26 mouse cellular contexts compared by ENCODE assay signal in the genomic region with DNA sequence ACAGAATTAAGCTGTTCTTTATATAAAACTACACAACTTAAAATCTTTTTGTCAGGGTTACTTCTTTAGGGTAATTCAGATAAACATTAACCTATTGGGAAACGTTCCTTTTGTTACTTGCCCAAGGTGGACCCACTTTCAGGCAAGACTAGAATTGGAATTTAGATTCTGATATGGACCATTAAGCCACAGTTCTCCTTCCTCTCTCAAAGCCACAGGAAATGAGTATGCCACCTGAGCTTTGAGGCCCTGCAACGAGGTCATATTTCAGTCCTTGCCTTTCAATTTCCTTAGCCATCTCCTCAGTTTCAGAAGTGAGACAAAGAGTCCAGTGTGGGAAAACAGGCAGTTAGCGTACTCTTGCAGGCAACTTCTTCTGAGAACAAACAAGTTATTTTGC.
A peak's percentile ranks its signal among the peaks of the same experiment; 100 is the strongest.
DNase-seq lines count a peak whose midpoint lies in the region; ATAC-seq and TF ChIP-seq lines count a peak whose summit lies in the region.
"Had no signal": no experiment of that assay in that cellular context is flagged by ENCODE, and none has a peak within 500 bp of the region (broad histone marks: within the 10 kb centered on the region; RNA-seq: fewer than 3 reads in every experiment).

No protein-coding gene starts in this region.

- no peaks in the 10 kb centered on the region for H3K9me3 ChIP-seq in kidney, postnatal 0 days (replicated peaks; ENCODE audit: low read length)
- H3K9me3 ChIP-seq in embryonic facial prominence, embryonic 10.5 days, result no peaks in the 10 kb centered on the region
- H3K9me3 ChIP-seq in limb, embryonic 10.5 days (replicated peaks), result no peaks in the 10 kb centered on the region
- H3K9me3 ChIP-seq: embryonic facial prominence, embryonic 15.5 days; forebrain, embryonic 12.5 days; hindbrain, embryonic 10.5 days; hindbrain, embryonic 15.5 days; liver, embryonic 12.5 days; stomach, embryonic 15.5 days had no signal

- WGBS in kidney, postnatal 0 days, result 23% methylated on average over 3 of the region's 3 CpGs
- 42% methylated on average over 3 of the region's 3 CpGs for WGBS in embryonic facial prominence, embryonic 10.5 days
- WGBS in limb, embryonic 10.5 days, result 34% methylated on average over 3 of the region's 3 CpGs
- 54% methylated on average over 3 of the region's 3 CpGs for WGBS in lung, adult 2 months

- no peak for TF ChIP-seq CTCF in kidney, postnatal 0 days (IDR thresholded peaks at IDR 0.05; ENCODE audit: low read depth)
- TF ChIP-seq CTCF in lung, adult 2 months (IDR thresholded peaks at IDR 0.05; ENCODE audit: insufficient read depth, low read length), result no peak

- intact Hi-C loops in left cerebral cortex, postnatal 10 days (cut with DNase I), result no loop called here

- H3K4me3 ChIP-seq in kidney, postnatal 0 days (replicated peaks; ENCODE audit: low read depth, low read length), result no peak overlapping the region
- no peak overlapping the region for H3K4me3 ChIP-seq in embryonic facial prominence, embryonic 10.5 days
- H3K4me3 ChIP-seq in limb, embryonic 10.5 days, result no peak overlapping the region
- H3K4me3 ChIP-seq in lung, adult 2 months (replicated peaks; ENCODE audit: extremely low read depth, low read depth, low read length), result no peak overlapping the region
- H3K4me3 ChIP-seq: embryonic facial prominence, embryonic 15.5 days; forebrain, embryonic 12.5 days; hindbrain, embryonic 10.5 days; hindbrain, embryonic 15.5 days; liver, embryonic 12.5 days; stomach, embryonic 15.5 days had no signal

- ATAC-seq in kidney, postnatal 0 days (replicated peaks; ENCODE audit: low FRiP score, low read depth), result peak; percentile 75; the same call in 1 of the 2 replicates
- ATAC-seq: forebrain, postnatal 0 days; liver, embryonic 12.5 days had no signal

- no peak overlapping the region for H3K4me2 ChIP-seq in kidney, postnatal 0 days (ENCODE audit: low read length)
- H3K4me2 ChIP-seq: embryonic facial prominence, embryonic 15.5 days; forebrain, embryonic 12.5 days; hindbrain, embryonic 15.5 days; liver, embryonic 12.5 days; stomach, embryonic 15.5 days had no signal

- TF ChIP-seq POLR2A in lung, adult 2 months (IDR thresholded peaks at IDR 0.05; ENCODE audit: borderline replicate concordance, extremely low read depth, low read depth, low read length), result no peak

- H3K9ac ChIP-seq in kidney, postnatal 0 days (ENCODE audit: low read depth, low read length), result no peak overlapping the region
- H3K9ac ChIP-seq: embryonic facial prominence, embryonic 15.5 days; forebrain, embryonic 12.5 days; forebrain, postnatal 0 days; hindbrain, embryonic 15.5 days; liver, embryonic 12.5 days; stomach, embryonic 15.5 days had no signal

- H3K36me3 ChIP-seq in kidney, postnatal 0 days (ENCODE audit: insufficient read depth, low read length), result no peaks in the 10 kb centered on the region
- no peaks in the 10 kb centered on the region for H3K36me3 ChIP-seq in embryonic facial prominence, embryonic 10.5 days (replicated peaks)
- no peaks in the 10 kb centered on the region for H3K36me3 ChIP-seq in limb, embryonic 10.5 days
- H3K36me3 ChIP-seq: embryonic facial prominence, embryonic 15.5 days; forebrain, embryonic 12.5 days; hindbrain, embryonic 10.5 days; hindbrain, embryonic 15.5 days; liver, embryonic 12.5 days; stomach, embryonic 15.5 days had no signal

- DNase-seq in kidney, postnatal 0 days (ENCODE audit: low spot score), result peak; percentile 77
- DNase-seq in kidney, adult 11 months, result no peak
- DNase-seq in embryonic facial prominence, embryonic 10.5 days (ENCODE audit: low spot score), result peak; percentile 18
- no peak for DNase-seq in limb, embryonic 10.5 days (ENCODE audit: low spot score)
- DNase-seq in left cerebral cortex, postnatal 10 days (ENCODE audit: extremely low spot score in 1 of 2, low spot score in 2 of 2), result no peak
- no peak for DNase-seq in spleen, postnatal 36 days (ENCODE audit: low spot score in 2 of 2)
- DNase-seq in lung, adult 2 months, result no peak
- DNase-seq: adrenal gland, postnatal 10 days; cerebellum, adult 11-12 months; cerebellum, adult 9-11 months; forebrain, postnatal 0 days; gastrocnemius, postnatal 10 days; heart, postnatal 14 days; kidney, adult 8-10 months; layer of hippocampus, adult 9-11 months; lung, adult 18-20 months; lung, postnatal 10 days; midbrain, embryonic 14.5 days had no signal

- 0 out of 2 replicates have a peak overlapping the region, but pooled peaks have one; percentile 50 for H3K27ac ChIP-seq in kidney, postnatal 0 days
- H3K27ac ChIP-seq in embryonic facial prominence, embryonic 10.5 days (replicated peaks), result no peak overlapping the region
- H3K27ac ChIP-seq in limb, embryonic 10.5 days, result peak overlapping the region; percentile 79
- H3K27ac ChIP-seq: embryonic facial prominence, embryonic 15.5 days; forebrain, embryonic 12.5 days; hindbrain, embryonic 10.5 days; hindbrain, embryonic 15.5 days; liver, embryonic 12.5 days; macrophage; stomach, embryonic 15.5 days had no signal

- H3K27me3 ChIP-seq in kidney, postnatal 0 days (ENCODE audit: insufficient read depth, low read length), result no peaks in the 10 kb centered on the region
- H3K27me3 ChIP-seq in embryonic facial prominence, embryonic 10.5 days (replicated peaks; ENCODE audit: low read depth, poor library complexity, severe bottlenecking), result no peaks in the 10 kb centered on the region
- H3K27me3 ChIP-seq in limb, embryonic 10.5 days (ENCODE audit: low read depth, poor library complexity, severe bottlenecking), result no peaks in the 10 kb centered on the region
- H3K27me3 ChIP-seq: CH12.LX; embryonic facial prominence, embryonic 15.5 days; forebrain, embryonic 12.5 days; hindbrain, embryonic 15.5 days; liver, embryonic 12.5 days; stomach, embryonic 15.5 days had no signal

- H3K4me1 ChIP-seq in kidney, postnatal 0 days (replicated peaks; ENCODE audit: insufficient read depth, low read length), result no peaks in the 10 kb centered on the region
- peaks cover 4% of the 10 kb centered on the region; the same call in 1 of the 2 replicates for H3K4me1 ChIP-seq in embryonic facial prominence, embryonic 10.5 days
- H3K4me1 ChIP-seq in limb, embryonic 10.5 days, result peaks cover 3% of the 10 kb centered on the region; the same call in 1 of the 2 replicates
- no peaks in the 10 kb centered on the region for H3K4me1 ChIP-seq in lung, adult 2 months (ENCODE audit: control insufficient read depth, insufficient read depth, low read length)
- H3K4me1 ChIP-seq: embryonic facial prominence, embryonic 15.5 days; forebrain, embryonic 12.5 days; hindbrain, embryonic 10.5 days; hindbrain, embryonic 15.5 days; liver, embryonic 12.5 days; stomach, embryonic 15.5 days had no signal

Comparison
In these comparisons a context has a peak if more than half of its experiments do, and no peak if none do; other contexts are left out.
1. DNase-seq: peak in kidney, postnatal 0 days (single experiment) and embryonic facial prominence, embryonic 10.5 days (single experiment); none in kidney, adult 11 months (single experiment), limb, embryonic 10.5 days (single experiment), left cerebral cortex, postnatal 10 days (0 of 2), spleen, postnatal 36 days (0 of 2) and lung, adult 2 months (single experiment).